Mouse (Mus musculus) cortical plate, adult 2 months (tissue): ENCODE data around the gene Mab21l3. TPM values are rescaled to one million over a fixed set of nuclear protein-coding genes. Genes with fewer than 3 reads are reported as not detected.

ENCODE experiments used
- H3K27ac ChIP-seq: fragments of 200-500 bp; 2 replicates; pipeline ENCODE4 v1.5.1; 2012; ENCODE audit warnings: low read length, control low read depth, inconsistent platforms; ENCODE audit not compliant: insufficient read depth
- H3K4me1 ChIP-seq: fragments of 200-500 bp; 2 replicates; pipeline ENCODE4 v1.6.1; 2011; ENCODE audit warnings: low read length; ENCODE audit not compliant: control insufficient read depth, insufficient read depth
- H3K4me3 ChIP-seq: fragments of 200-500 bp; 2 replicates; pipeline ENCODE4 v1.5.1; 2011; ENCODE audit warnings: mild to moderate bottlenecking, low read length, control low read depth; ENCODE audit not compliant: insufficient read depth
- CTCF ChIP-seq: fragments of 200-500 bp; IDR thresholded peaks from 2 replicates; pipeline ENCODE4 v1.5.1; 2011; ENCODE audit warnings: mild to moderate bottlenecking, control low read depth, low read length; ENCODE audit not compliant: insufficient read depth; ENCODE audit errors: extremely low read depth
- POLR2A ChIP-seq: fragments of 200-500 bp; IDR thresholded peaks from 2 replicates; pipeline ENCODE4 v1.6.1; 2011; ENCODE audit warnings: mild to moderate bottlenecking, low read length, control low read depth; ENCODE audit not compliant: insufficient read depth; ENCODE audit errors: extremely low read depth
- polyA plus RNA-seq: library from polyadenylated mRNA; depleted of rRNA; stranded (reverse); fragments of >200 nt; gene quantifications from 2 replicates; pipeline ENCODE4 v1.2.3, GENCODE M21; 2012; rRNA removed

Gene Mab21l3
- polyA plus RNA-seq, 1 experiment, result 0.15 TPM

DNA sequence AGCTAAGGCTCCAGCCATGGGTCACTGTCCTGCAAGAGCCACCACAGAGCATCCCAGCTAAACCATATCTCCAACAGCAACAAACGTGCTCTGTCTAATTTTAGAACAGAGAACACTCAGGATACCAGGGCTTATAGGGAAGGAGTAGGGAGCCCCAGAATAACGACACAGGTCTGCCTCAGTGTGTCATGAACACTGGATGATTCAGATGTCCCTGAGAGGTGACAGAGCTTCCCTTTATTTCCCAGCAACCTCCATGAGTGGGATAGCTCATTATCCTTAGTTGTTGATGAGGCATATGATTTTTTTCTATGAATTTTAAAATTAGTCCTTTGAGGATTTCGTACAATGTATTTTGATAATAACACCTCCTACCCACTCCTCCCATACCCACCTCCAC is 78.2 kb downstream of the Mab21l3 start:
- H3K4me3 ChIP-seq, result no peak overlapping the region
- H3K27ac ChIP-seq, result no peak overlapping the region
- H3K4me1 ChIP-seq, result peaks cover 2% of the 10 kb centered on the region
- no peak for TF ChIP-seq POLR2A
- no peak for TF ChIP-seq CTCF

DNA sequence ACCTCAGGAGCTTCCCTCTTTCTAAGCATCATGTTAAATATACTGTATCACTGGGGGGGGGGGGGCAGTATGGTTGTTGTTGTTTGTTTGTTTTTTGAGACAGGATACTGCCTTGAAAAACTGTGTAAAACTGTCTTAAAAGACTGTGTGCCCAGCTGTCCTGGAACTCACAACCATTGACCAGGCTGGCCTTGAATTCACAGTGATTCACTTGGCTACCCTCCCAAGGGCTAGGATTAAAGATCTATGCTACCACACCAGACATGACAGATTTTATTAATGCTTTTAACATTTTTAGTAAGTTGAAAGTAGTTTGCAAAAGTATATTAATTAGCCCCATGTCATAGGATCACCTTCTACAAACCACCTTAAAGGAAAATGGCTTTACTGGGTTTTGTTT is 85.2 kb downstream of the Mab21l3 start:
- H3K4me3 ChIP-seq, result no peak overlapping the region
- no peak for TF ChIP-seq POLR2A
- TF ChIP-seq CTCF, result no peak
- H3K27ac ChIP-seq, result no peak overlapping the region
- no peaks in the 10 kb centered on the region for H3K4me1 ChIP-seq

Other genes with a start within 250 kb of the Mab21l3 start
- gene Atp1a1, start 244.3 kb downstream of the Mab21l3 start, polyA plus RNA-seq, result 817 and 830 TPM in 2 replicates
- 5.3 and 5.6 TPM in 2 replicates for gene Slc22a15, start 75.5 kb upstream of the Mab21l3 start, polyA plus RNA-seq
- 0.02 and 0.13 TPM in 2 replicates for gene Nhlh2, start 161.1 kb upstream of the Mab21l3 start, polyA plus RNA-seq
- gene Casq2, start 237.5 kb upstream of the Mab21l3 start, polyA plus RNA-seq, result 5.4 and 6.4 TPM in 2 replicates